ENCODE assay signal across 14 mouse cellular contexts in genomic region chr9:118752376-118752775, GRCm38 (mm10).
"Had no signal": no experiment of that assay in that cellular context is flagged by ENCODE, and none has a peak within 500 bp of the region (broad histone marks: within the 10 kb centered on the region; RNA-seq: fewer than 3 reads in every experiment).

No protein-coding gene starts in this region.

- H3K4me3 ChIP-seq: intestine, embryonic 15.5 days; left cerebral cortex, adult 2 months; limb, embryonic 10.5 days; liver, embryonic 12.5 days; megakaryocyte, embryonic 14.5 days; neural tube, embryonic 15.5 days had no signal

- H3K4me1 ChIP-seq: intestine, embryonic 15.5 days; liver, embryonic 12.5 days; megakaryocyte, embryonic 14.5 days had no signal

- H3K27me3 ChIP-seq: intestine, embryonic 15.5 days; liver, embryonic 12.5 days; neural tube, embryonic 15.5 days had no signal

- H3K36me3 ChIP-seq: intestine, embryonic 15.5 days; limb, embryonic 10.5 days; liver, embryonic 12.5 days; neural tube, embryonic 15.5 days had no signal

- H3K4me2 ChIP-seq: intestine, embryonic 15.5 days; liver, embryonic 12.5 days; lung, embryonic 14.5 days; midbrain, embryonic 11.5 days; neural tube, embryonic 15.5 days had no signal

- H3K9me3 ChIP-seq: intestine, embryonic 15.5 days; limb, embryonic 10.5 days; liver, embryonic 12.5 days; megakaryocyte, embryonic 14.5 days; neural tube, embryonic 15.5 days had no signal

- DNase-seq: kidney, adult 2 months; kidney, postnatal 25 days; lung, embryonic 14.5 days; lung, postnatal 10 days; spleen, adult 18-20 months had no signal

- H3K9ac ChIP-seq: intestine, embryonic 15.5 days; liver, embryonic 12.5 days; lung, embryonic 14.5 days; neural tube, embryonic 15.5 days had no signal

- H3K27ac ChIP-seq: intestine, embryonic 15.5 days; left cerebral cortex, adult 2 months; liver, embryonic 12.5 days; macrophage; neural tube, embryonic 15.5 days had no signal

- ATAC-seq: intestine, embryonic 15.5 days; liver, embryonic 12.5 days; midbrain, embryonic 16.5 days had no signal
